Mouse (Mus musculus) limb, embryonic 12.5 days (tissue): ENCODE measurements around the gene Atp6v1f. TPM values are rescaled to one million over a fixed set of nuclear protein-coding genes. Genes with fewer than 3 reads are reported as not detected.
A peak's percentile ranks its signal among the peaks of the same experiment; 100 is the strongest.

Experiments used
- ATAC-seq: fragments of 200-750 bp; cut with Nextera tagmentation; 2 replicates; pipeline ENCODE4 v1.8.0; 2017; ENCODE audit warnings: low read depth, moderate TSS enrichment; ENCODE audit not compliant: insufficient number of reproducible peaks, insufficient read depth, low FRiP score, low TSS enrichment
- H3K27ac ChIP-seq: fragments of 300-500 bp; sonication (generic); 2 replicates; pipeline ENCODE4 v1.5.1; 2016; ENCODE audit warnings: mild to moderate bottlenecking, moderate library complexity
- H3K27me3 ChIP-seq: fragments of 300-500 bp; sonication (generic); 2 replicates; pipeline ENCODE4 v1.6.1; 2016; ENCODE audit warnings: mild to moderate bottlenecking, moderate library complexity
- H3K36me3 ChIP-seq: fragments of 300-500 bp; sonication (generic); 2 replicates; pipeline ENCODE4 v1.6.1; 2016; ENCODE audit warnings: mild to moderate bottlenecking, moderate library complexity
- H3K4me1 ChIP-seq: fragments of 300-500 bp; sonication (generic); replicated peaks from 2 replicates; pipeline ENCODE4 v1.6.1; 2016
- H3K4me2 ChIP-seq: fragments of 300-500 bp; sonication (generic); 2 replicates; pipeline ENCODE4 v1.6.1; 2016; ENCODE audit warnings: mild to moderate bottlenecking, moderate library complexity
- H3K4me3 ChIP-seq: fragments of 300-500 bp; sonication (generic); replicated peaks from 2 replicates; pipeline ENCODE4 v1.5.1; 2016; ENCODE audit warnings: mild to moderate bottlenecking
- H3K9ac ChIP-seq: fragments of 300-500 bp; sonication (generic); replicated peaks from 2 replicates; pipeline ENCODE4 v1.6.1; 2016; ENCODE audit warnings: mild to moderate bottlenecking, moderate library complexity
- H3K9me3 ChIP-seq: fragments of 300-500 bp; sonication (generic); 2 replicates; pipeline ENCODE4 v1.6.1; 2016; ENCODE audit warnings: mild to moderate bottlenecking, moderate library complexity
- WGBS: fragments of 180-500 bp; shearing (Covaris S2); methylation state at CpG from one replicate; pipeline ENCODE4 v1.1.7; 2016; 5-methylcytosine and 5-hydroxymethylcytosine counted together
- polyA plus RNA-seq: library from polyadenylated mRNA; unstranded; fragments of >200 nt; fragmentation: Nextera tagmentation; extraction: Ambion mirVana; gene quantifications from 2 replicates; pipeline ENCODE4 v1.2.1, GENCODE M21; 2016

The Atp6v1f gene
- polyA plus RNA-seq, 1 experiment from 2014 or later, result 216 TPM

DNA sequence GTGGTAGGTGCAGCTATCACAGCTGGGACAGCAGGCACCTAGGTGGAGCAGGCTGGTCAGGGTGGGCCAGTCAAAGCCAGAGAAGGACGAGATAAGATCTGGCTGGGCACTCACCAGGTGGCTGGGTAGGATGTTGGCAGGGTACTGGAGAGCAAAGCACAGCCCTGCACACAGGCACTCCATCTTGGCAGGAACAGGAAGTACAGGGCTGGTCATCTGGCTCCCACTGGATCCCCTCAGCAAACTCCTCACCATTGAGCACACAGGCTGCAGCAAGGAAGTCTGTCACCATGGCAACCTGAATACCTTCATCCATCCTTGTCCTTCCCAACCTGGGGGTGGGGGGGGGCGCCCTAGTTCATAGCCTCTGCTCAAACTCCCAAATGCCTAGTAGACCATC is 30.3 kb downstream of the Atp6v1f start:
- no peak overlapping the region for H3K4me3 ChIP-seq
- H3K27ac ChIP-seq, result no peak overlapping the region
- H3K4me1 ChIP-seq, result no peaks in the 10 kb centered on the region
- peak; percentile 23; the same call in 1 of the 2 replicates for ATAC-seq
- peaks cover 14% of the 10 kb centered on the region for H3K27me3 ChIP-seq
- no peak overlapping the region for H3K4me2 ChIP-seq
- no peak overlapping the region for H3K9ac ChIP-seq
- 64% methylated on average over 2 of the region's 2 CpGs for WGBS
- H3K36me3 ChIP-seq, result peaks cover 75% of the 10 kb centered on the region
- H3K9me3 ChIP-seq, result no peaks in the 10 kb centered on the region

DNA sequence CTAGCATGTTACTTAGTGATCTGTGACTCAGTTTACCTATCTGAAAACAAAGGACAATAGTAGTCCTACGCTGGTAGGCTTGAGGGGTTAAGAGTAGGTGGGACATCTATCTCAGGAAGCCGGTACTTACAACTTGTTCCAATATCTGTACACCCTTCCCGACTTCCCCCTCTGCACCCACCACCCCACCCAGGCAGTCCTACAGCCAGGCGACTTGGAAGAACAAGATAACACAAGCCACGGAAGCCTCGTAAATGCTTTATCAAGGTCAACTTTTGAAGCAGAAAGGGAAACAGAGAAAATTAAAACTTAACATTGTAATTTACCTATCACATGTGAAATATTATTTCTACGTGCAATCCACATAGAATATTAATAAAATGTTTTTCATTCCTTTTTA is 32.7 kb downstream of the Atp6v1f start:
- Histone ChIP-seq H3K4me2 (no peak overlapping the region), H3K36me3 (peaks cover 82% of the 10 kb centered on the region), H3K4me3 (no peak overlapping the region), H3K9ac (no peak overlapping the region), H3K9me3 (no peaks in the 10 kb centered on the region), H3K27me3 (peaks cover 14% of the 10 kb centered on the region), H3K27ac (no peak overlapping the region), H3K4me1 (no peaks in the 10 kb centered on the region)
- ATAC-seq, result no peak
- WGBS, result 96% methylated on average over 7 of the region's 7 CpGs

DNA sequence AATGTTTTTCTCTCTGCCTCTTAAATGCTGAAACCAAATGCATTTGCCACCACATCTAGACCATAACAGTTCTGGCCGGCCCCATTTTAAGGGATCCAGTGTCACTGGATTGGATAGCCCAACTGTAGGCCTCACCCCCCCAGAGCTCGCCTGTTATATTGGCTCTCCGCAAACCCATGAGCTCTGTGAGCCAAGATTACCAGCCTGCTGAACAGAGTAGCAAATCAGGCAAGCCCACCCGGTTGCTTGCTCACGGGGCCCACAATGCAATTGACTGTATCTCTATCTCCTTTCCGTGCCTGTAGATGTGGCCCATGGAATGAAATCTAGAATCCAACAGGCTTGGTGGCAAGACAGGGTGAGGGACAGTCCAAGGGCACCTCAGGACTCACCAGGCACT is 33.3 kb downstream of the Atp6v1f start:
- no peak overlapping the region for H3K4me3 ChIP-seq
- no peak overlapping the region for H3K4me2 ChIP-seq
- peaks cover 78% of the 10 kb centered on the region for H3K36me3 ChIP-seq
- H3K27me3 ChIP-seq, result peaks cover 14% of the 10 kb centered on the region
- peaks cover 1% of the 10 kb centered on the region for H3K4me1 ChIP-seq
- ATAC-seq, result no peak
- no peak overlapping the region for H3K9ac ChIP-seq
- WGBS, result 86% methylated on average over 6 of the region's 6 CpGs
- H3K9me3 ChIP-seq, result no peaks in the 10 kb centered on the region
- H3K27ac ChIP-seq, result no peak overlapping the region

DNA sequence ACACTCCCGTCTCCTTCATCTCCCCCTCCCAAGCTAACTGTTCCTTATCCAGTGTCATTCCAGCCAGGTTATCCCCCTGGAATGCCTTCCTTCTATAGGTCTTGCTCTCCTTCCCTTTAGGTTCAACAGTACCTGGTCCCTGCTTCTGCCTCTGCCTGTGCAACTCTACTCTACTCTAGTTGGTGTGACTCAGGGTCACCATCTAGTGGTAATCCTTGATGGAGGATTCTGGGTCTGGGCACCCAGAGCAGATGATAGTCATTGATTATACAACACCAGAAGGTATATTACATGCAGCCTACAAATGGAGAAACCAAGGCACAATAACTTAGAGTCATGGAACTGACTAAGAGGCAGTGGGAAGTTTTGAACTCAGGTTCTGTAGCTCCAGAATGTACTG is 34.1 kb downstream of the Atp6v1f start:
- Histone ChIP-seq H3K9me3 (no peaks in the 10 kb centered on the region), H3K4me2 (no peak overlapping the region), H3K27ac (no peak overlapping the region), H3K9ac (no peak overlapping the region), H3K36me3 (peaks cover 70% of the 10 kb centered on the region), H3K4me1 (peaks cover 9% of the 10 kb centered on the region), H3K4me3 (no peak overlapping the region), H3K27me3 (peaks cover 6% of the 10 kb centered on the region)
- WGBS, result 85% methylated on average over 1 of the region's 1 CpGs
- ATAC-seq, result no peak

DNA sequence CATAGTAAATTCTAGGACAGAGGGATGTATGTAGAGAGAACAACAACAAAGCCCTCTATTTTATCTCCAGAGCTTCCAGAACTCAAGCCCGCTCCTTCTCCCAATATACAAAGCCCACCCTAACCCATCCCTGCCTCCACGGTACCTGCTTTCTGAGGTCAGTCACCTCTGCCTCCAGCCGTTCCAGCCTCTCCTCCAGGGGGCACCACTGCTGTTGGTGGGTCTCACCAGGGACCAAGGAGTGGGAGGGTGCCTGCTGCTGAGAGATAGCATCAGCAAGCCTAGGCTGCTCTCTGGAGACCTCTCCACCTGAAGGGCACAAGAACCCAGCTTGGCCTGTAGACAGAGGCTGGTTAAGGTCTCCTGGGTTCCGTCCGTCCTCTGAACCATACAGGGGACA is 38.0 kb downstream of the Atp6v1f start:
- Histone ChIP-seq H3K36me3 (peaks cover 36% of the 10 kb centered on the region), H3K27me3 (no peaks in the 10 kb centered on the region), H3K4me1 (peaks cover 38% of the 10 kb centered on the region), H3K4me2 (no peak overlapping the region; the same call in 1 of the 2 replicates), H3K9me3 (no peaks in the 10 kb centered on the region), H3K9ac (no peak overlapping the region), H3K27ac (no peak overlapping the region), H3K4me3 (no peak overlapping the region)
- ATAC-seq, result no peak
- WGBS, result 86% methylated on average over 5 of the region's 5 CpGs

DNA sequence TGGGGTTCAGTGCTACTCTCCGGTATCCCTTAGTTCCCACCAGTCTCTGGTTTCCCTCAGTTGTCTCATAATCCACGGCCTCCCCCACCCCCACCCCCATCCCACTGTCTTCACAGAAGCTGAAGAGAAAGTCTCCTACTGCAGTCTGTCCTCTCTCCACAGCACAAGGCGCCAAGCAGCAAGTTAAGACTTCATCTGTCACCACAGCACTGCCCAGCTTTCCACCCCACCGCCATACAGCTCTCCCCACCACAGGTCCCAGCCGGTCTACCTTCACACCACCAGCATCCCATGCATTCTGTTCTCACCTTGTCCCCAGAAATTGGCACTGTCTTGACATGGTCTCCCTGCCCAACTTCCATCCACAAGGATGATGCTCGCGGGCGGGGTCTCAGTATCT is 39.3 kb downstream of the Atp6v1f start:
- Histone ChIP-seq H3K4me3 (peak overlapping the region; percentile 69), H3K27ac (no peak overlapping the region), H3K4me1 (peaks cover 45% of the 10 kb centered on the region), H3K27me3 (no peaks in the 10 kb centered on the region), H3K36me3 (peaks cover 23% of the 10 kb centered on the region), H3K9me3 (no peaks in the 10 kb centered on the region), H3K9ac (peak overlapping the region; percentile 79), H3K4me2 (peak overlapping the region; percentile 69)
- WGBS, result 11% methylated on average over 8 of the region's 8 CpGs
- peak; percentile 30; the same call in 1 of the 2 replicates for ATAC-seq

DNA sequence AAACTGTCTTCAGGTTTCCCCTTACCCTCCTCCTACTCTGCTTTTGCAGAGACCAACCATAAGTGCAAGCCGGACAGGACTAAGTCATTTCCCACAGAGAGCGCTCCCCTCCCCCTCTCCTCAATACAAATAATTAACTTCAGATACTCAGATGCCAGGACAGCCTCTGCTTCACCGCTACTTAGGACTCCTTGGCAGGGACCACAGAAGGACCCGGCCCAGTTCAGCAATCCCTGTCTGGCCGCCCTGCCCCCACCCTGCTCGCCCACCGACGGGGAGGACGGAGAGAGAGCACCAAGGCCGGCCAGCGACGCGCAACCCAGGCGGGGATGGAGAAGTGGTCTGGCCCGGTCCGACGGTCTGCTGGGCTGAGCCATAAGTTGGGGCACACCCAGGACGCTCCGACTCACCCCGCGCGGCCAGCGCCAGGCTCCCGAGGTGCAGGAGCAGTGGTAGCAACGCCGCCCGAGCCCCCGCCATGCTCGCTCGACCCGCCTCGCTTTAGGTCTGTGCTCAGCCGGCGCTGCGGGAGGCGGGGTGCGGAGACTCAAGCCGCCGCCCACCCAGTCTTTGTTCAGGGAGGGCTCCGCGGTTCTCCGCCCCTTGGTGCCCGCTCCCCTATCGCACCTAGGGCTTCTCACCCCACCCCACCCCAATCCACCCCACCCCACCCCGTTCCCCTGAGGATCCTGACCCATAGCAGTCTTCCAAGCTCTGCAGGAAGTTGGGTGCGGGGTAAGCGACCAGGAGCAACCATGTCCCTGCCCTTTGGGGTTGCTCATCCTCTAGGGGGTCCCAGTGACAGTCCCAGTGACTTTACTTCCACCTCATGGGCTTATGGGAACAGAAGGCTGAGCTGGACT is 40.2 kb downstream of the Atp6v1f start, which contains the start of gene Kcp:
TSS of gene Kcp (minus strand) at position 506 of the 863 bp plus-strand sequence.
- peak within 1 kb of the TSS; percentile 79 for H3K9ac ChIP-seq
- H3K4me1 ChIP-seq, result peaks cover 45% of the 10 kb centered on the region
- peak within 1 kb of the TSS; percentile 69 for H3K4me3 ChIP-seq
- H3K4me2 ChIP-seq, result peak within 1 kb of the TSS; percentile 69
- ATAC-seq, result peak; percentile 56
- peaks cover 15% of the 10 kb centered on the region for H3K36me3 ChIP-seq
- no peaks in the 10 kb centered on the region for H3K27me3 ChIP-seq
- under 1% methylated on average over 47 of the region's 47 CpGs for WGBS
- H3K9me3 ChIP-seq, result no peaks in the 10 kb centered on the region
- H3K27ac ChIP-seq, result peak within 1 kb of the TSS; percentile 78

DNA sequence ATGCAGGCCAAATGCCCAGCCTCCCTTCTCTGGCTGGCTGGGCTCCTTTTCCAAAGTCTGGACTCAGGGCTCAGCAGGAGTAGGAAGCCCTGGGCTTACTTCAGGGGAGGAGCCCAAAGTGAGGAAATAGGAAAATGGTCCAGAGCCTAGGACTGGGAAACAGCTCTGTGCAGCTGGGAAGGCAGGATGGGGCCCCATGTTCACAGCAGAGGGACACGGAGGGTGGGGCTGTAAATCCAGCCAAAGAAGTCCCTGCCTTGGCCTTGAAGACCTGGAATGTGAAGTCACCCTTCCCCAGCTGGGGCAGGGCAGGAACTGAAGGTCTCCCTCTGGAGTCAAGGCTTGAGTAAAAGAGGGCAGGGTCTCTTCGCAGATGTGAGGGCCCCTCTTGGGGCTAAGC is 41.6 kb downstream of the Atp6v1f start:
- 16% methylated on average over 2 of the region's 2 CpGs for WGBS
- no peaks in the 10 kb centered on the region for H3K9me3 ChIP-seq
- peaks cover 5% of the 10 kb centered on the region for H3K36me3 ChIP-seq
- 0 out of 2 replicates have a peak overlapping the region, but pooled peaks have one; percentile 3 for H3K4me2 ChIP-seq
- no peak overlapping the region for H3K4me3 ChIP-seq
- peaks cover 58% of the 10 kb centered on the region for H3K4me1 ChIP-seq
- H3K27ac ChIP-seq, result peak overlapping the region; percentile 76
- H3K9ac ChIP-seq, result no peak overlapping the region
- no peak for ATAC-seq
- no peaks in the 10 kb centered on the region for H3K27me3 ChIP-seq

DNA sequence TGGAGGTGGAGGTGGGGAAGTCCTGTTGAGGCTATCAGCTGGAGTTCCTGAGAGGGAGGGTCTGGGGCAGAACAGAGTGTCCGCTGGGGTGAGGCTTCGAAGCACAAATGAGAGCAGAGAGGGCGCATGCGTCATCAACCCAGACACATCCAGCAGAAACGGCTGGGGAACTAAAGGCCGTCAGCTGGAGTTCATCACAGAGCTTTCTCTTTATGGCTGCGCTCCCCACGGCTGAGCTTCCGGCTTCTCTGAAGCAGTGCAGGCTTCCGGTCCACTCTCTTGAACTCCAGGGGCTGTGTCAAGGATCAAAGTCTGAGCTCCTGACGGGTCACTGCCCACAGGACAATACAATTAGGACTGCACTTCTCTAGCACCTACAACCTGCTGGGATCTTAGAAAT is 45.8 kb downstream of the Atp6v1f start:
- H3K27ac ChIP-seq, result peak overlapping the region; percentile 88
- no peaks in the 10 kb centered on the region for H3K27me3 ChIP-seq
- WGBS, result under 1% methylated on average over 11 of the region's 11 CpGs
- peak overlapping the region; percentile 50 for H3K4me2 ChIP-seq
- H3K4me3 ChIP-seq, result peak overlapping the region; percentile 25
- H3K36me3 ChIP-seq, result no peaks in the 10 kb centered on the region
- no peaks in the 10 kb centered on the region for H3K9me3 ChIP-seq
- H3K4me1 ChIP-seq, result peaks cover 37% of the 10 kb centered on the region
- peak; percentile 72; the same call in 1 of the 2 replicates for ATAC-seq
- peak overlapping the region; percentile 47; the same call in 1 of the 2 replicates for H3K9ac ChIP-seq

DNA sequence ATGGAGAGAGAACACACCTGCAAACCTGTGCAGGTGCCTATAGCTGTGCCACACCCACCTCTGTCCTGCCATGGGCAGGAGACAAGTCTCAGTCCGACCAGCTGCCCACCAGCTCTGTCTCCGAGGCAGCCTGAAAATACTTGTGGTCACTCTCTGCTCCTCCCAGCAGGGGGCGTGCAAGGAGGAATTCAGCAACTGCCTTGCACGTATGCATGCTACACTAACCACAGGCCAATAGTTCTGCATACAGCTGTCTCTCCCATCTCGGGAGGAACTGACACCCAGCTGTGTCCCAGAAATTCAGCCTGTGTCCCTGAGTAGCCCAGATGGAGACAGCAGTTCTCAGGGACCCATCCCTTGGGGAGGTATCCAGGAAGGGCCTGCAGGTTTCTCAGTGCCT is 49.6 kb downstream of the Atp6v1f start:
- 6% methylated on average over 5 of the region's 5 CpGs for whole genome bisulfite sequencing
- no peak for ATAC-seq
- H3K9ac ChIP-seq, result no peak overlapping the region

More for the DNA sequence above, 49.6 kb downstream of the Atp6v1f start:
- Histone ChIP-seq H3K4me1 (peaks cover 13% of the 10 kb centered on the region), H3K36me3 (no peaks in the 10 kb centered on the region), H3K4me3 (no peak overlapping the region), H3K9me3 (no peaks in the 10 kb centered on the region; the same call in 1 of the 2 replicates), H3K27ac (no peak overlapping the region), H3K4me2 (no peak overlapping the region), H3K27me3 (no peaks in the 10 kb centered on the region)
